17 mouse cellular contexts compared by ENCODE assay signal in the genomic region with DNA sequence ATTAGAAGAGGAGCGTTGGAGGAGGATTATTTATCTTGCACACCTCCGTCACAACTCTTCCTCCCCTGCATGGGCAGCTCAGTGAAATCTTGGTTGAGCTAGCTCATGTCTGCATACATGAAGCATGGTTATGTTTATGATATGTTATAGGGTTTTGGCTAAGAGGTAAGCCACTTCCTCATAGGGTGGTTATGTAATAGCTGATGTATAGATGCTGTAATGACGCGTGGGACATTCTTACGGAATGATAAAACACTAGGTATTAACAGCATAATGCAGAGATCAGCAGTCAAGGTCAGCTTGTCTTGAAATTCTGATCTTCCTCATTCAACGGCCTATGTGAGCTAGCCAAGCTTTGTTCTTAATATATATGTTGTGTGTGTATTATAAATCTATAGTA.
"Had no signal": no experiment of that assay in that cellular context is flagged by ENCODE, and none has a peak within 500 bp of the region (broad histone marks: within the 10 kb centered on the region; RNA-seq: fewer than 3 reads in every experiment).

No protein-coding gene starts in this region.

- H3K4me1 ChIP-seq: neural tube, embryonic 12.5 days; neural tube, embryonic 13.5 days; neural tube, embryonic 15.5 days; stomach, embryonic 15.5 days had no signal

- H3K27ac ChIP-seq: neural tube, embryonic 12.5 days; neural tube, embryonic 13.5 days; neural tube, embryonic 15.5 days; stomach, embryonic 15.5 days; stomach, postnatal 0 days had no signal

- H3K4me3 ChIP-seq: neural tube, embryonic 12.5 days; neural tube, embryonic 13.5 days; neural tube, embryonic 15.5 days; stomach, embryonic 15.5 days had no signal

- H3K9me3 ChIP-seq: neural tube, embryonic 12.5 days; neural tube, embryonic 13.5 days; neural tube, embryonic 15.5 days; stomach, embryonic 15.5 days had no signal

- H3K4me2 ChIP-seq: neural tube, embryonic 12.5 days; neural tube, embryonic 13.5 days; neural tube, embryonic 15.5 days; stomach, embryonic 15.5 days had no signal

- H3K36me3 ChIP-seq: neural tube, embryonic 12.5 days; neural tube, embryonic 13.5 days; neural tube, embryonic 15.5 days; stomach, embryonic 15.5 days had no signal

- H3K9ac ChIP-seq: neural tube, embryonic 12.5 days; neural tube, embryonic 13.5 days; neural tube, embryonic 15.5 days; stomach, embryonic 15.5 days had no signal

- DNase-seq: retina, postnatal 1 day; right cerebral cortex, adult 18-20 months; right cerebral cortex, postnatal 14 days; right cerebral cortex, postnatal 25 days; right cerebral cortex, postnatal 4 days; spleen, adult 18-20 months; thymus, adult 18-20 months; thymus, adult 2 months; thymus, postnatal 14 days; thymus, postnatal 25 days; thymus, postnatal 36 days; thymus, postnatal 4 days had no signal

- H3K27me3 ChIP-seq: neural tube, embryonic 12.5 days; neural tube, embryonic 13.5 days; neural tube, embryonic 15.5 days; stomach, embryonic 15.5 days had no signal
